Mouse (Mus musculus) MEL (cell line): Measurements from ENCODE around the gene Wasl.

Experiments used
- CHD2 ChIP-seq: IDR thresholded peaks from 2 replicates; pipeline ENCODE4 v1.6.1; 2011; ENCODE audit warnings: low read length, improper control_type of control experiment
- CTCF ChIP-seq, 3 experiments: IDR thresholded peaks in 2 of 3; conservative IDR thresholded peaks in 1 of 3; 2 replicates each; pipeline ENCODE4 v1.5.1; 2011 to 2012; ENCODE audit warnings: low read length in 3 of 3, low read depth in 2 of 3, mild to moderate bottlenecking in 2 of 3, improper control_type of control experiment in 1 of 3, inconsistent platforms in 1 of 3, mixed read lengths in 1 of 3, moderate library complexity in 1 of 3; ENCODE audit not compliant: control insufficient read depth in 1 of 3, insufficient read depth in 1 of 3, poor library complexity in 1 of 3, severe bottlenecking in 1 of 3
- ELF1 ChIP-seq: IDR thresholded peaks from 2 replicates; pipeline ENCODE4 v1.6.1; 2014; ENCODE audit warnings: low read depth, mild to moderate bottlenecking, inconsistent platforms, low read length, improper control_type of control experiment, moderate library complexity
- EP300 ChIP-seq, 2 experiments: IDR thresholded peaks; 2 replicates each; pipeline ENCODE4 v1.6.1; 2011; ENCODE audit warnings: improper control_type of control experiment in 2 of 2, low read length in 2 of 2, low read depth in 1 of 2, mild to moderate bottlenecking in 1 of 2
- GATA1 ChIP-seq: IDR thresholded peaks from 2 replicates; pipeline ENCODE4 v1.6.1; 2011; ENCODE audit warnings: low read depth, low read length, improper control_type of control experiment
- MEF2A ChIP-seq: IDR thresholded peaks from 2 replicates; pipeline ENCODE4 v1.6.1; 2014; ENCODE audit warnings: low read depth, mild to moderate bottlenecking, inconsistent platforms, low read length, improper control_type of control experiment; ENCODE audit not compliant: poor library complexity, insufficient replicate concordance, severe bottlenecking; ENCODE audit errors: extremely low read depth
- MYC ChIP-seq: IDR thresholded peaks from 2 replicates; pipeline ENCODE4 v1.6.1; 2011; ENCODE audit warnings: low read depth, mild to moderate bottlenecking, low read length, improper control_type of control experiment, moderate library complexity
- POLR2A ChIP-seq, 2 experiments: IDR thresholded peaks; 2 replicates each; pipeline ENCODE4 v1.6.1; 2011 to 2012; ENCODE audit warnings: low read length in 2 of 2, mild to moderate bottlenecking in 2 of 2, control low read depth in 1 of 2, improper control_type of control experiment in 1 of 2, low read depth in 1 of 2, moderate library complexity in 1 of 2; ENCODE audit not compliant: control insufficient read depth in 1 of 2, insufficient read depth in 1 of 2, poor library complexity in 1 of 2
- RCOR1 ChIP-seq: IDR thresholded peaks from 2 replicates; pipeline ENCODE4 v1.6.1; 2012; ENCODE audit warnings: low read depth, mild to moderate bottlenecking, inconsistent platforms, low read length, improper control_type of control experiment
- USF1 ChIP-seq: IDR thresholded peaks from 2 replicates; pipeline ENCODE4 v1.6.1; 2014; ENCODE audit warnings: low read depth, mild to moderate bottlenecking, inconsistent platforms, low read length, improper control_type of control experiment, moderate library complexity
- ZMIZ1 ChIP-seq: IDR thresholded peaks from 2 replicates; pipeline ENCODE4 v1.6.1; 2012; ENCODE audit warnings: low read depth, mild to moderate bottlenecking, inconsistent platforms, low read length, improper control_type of control experiment, moderate library complexity
- ZNF384 ChIP-seq: IDR thresholded peaks from 2 replicates; pipeline ENCODE4 v1.6.1; 2012; ENCODE audit warnings: low read depth, mild to moderate bottlenecking, inconsistent platforms, low read length, improper control_type of control experiment

GRCm38 (mm10) chr6:24604289-24604688 is 60.5 kb downstream of the Wasl start:
- TF ChIP-seq ZMIZ1 (no peak), RCOR1 (no peak), USF1 (no peak), MEF2A (no peak), CTCF (IDR thresholded peaks at IDR 0.05 in 2 of 3, conservative IDR thresholded peaks at IDR 0.05 in 1 of 3; ENCODE audit: control insufficient read depth in 1 of 3, insufficient read depth in 1 of 3, low read depth in 2 of 3, low read length in 3 of 3, poor library complexity in 1 of 3, severe bottlenecking in 1 of 3) (no peak), MYC (no peak), ZNF384 (no peak), POLR2A (IDR thresholded peaks at IDR 0.05; ENCODE audit: control insufficient read depth in 1 of 2, insufficient read depth in 1 of 2, low read depth in 1 of 2, low read length in 2 of 2, poor library complexity in 1 of 2) (no peak), CHD2 (no peak), GATA1 (no peak), EP300 (IDR thresholded peaks at IDR 0.05; ENCODE audit: low read depth in 1 of 2, low read length in 2 of 2) (no peak), ELF1 (no peak)
